Mouse (Mus musculus): ENCODE measurements at regions not wholly inside any gene's neighbourhood (a gene's known extent, or its start where the extent isn't known, plus 50 kb on each side); places are given as distances from the start of the nearest gene placed in this dataset.

DNA sequence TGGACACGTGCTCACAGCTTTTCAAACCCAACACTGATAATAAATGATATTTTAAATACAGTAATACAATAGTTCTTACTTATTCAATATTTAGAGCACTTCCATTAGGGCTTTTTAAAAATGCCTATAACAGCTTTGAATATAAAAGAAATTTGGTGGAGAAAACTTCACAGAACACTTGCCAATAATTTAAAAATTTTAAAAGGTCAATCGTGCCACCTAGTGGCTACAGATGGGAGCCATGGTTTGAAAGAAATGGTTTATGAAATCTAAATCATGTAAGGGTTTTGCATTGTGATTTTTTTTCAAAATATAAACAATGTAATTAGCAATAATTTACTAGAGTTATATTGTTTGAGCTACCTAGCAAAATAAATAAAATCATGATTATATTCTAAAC, 541.6 kb downstream of the Arl4a start:
- DNase-seq (ENCODE audit: extremely low spot score in 1 of 2, low spot score in 1 of 2), result peak in 1 of 2 experiments; percentile 49

DNA sequence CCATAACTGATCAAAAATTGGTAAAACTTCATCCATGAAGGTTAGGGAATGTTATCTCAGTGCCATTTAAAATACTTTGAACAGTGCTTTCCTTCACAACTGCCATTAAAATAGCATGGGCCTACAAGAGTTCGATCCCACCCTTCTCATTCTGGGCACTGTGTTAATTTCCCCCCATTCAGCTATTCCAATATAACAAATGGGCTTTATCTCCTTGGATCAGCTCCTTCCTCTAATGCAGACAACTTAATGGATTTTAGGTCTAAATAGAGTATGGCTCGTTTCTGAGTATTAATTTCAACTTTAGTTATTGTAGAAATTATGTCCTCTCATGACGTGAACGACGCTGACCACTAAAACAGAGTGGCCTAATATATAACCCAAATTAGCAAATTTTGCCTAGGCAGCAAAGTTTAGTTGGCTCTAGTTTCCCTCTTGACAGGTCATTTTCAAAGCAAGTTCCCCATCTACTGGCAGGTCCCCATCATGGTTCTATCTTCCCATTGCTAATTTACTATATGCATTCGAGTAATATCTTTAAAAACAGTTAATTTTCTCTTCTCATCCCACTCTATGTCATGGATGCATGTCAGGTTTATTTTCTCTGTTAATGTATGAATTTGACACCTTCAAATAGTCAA, 544.1 kb downstream of the Arl4a start:
- DNase-seq (ENCODE audit: extremely low spot score in 1 of 2, low spot score in 1 of 2), result peak in 1 of 2 experiments; percentile 9

DNA sequence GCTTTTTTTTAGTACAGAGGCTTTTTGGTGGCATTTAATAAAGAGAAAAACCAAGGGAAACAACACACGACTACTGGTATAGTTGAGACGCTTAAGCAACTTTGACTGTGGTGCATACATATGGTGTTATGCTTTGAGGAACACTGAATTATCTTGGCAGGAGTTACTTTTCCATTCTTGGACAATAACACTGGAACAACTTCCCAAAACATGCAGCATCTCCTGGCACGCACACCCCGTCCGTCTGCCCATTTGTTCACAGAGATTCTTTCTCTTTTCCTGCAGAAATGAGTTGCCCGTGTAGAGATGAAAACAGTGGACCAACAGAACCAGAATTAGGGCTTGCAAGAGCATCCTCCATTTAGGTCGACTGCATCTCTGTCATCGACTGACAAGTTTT, 544.7 kb downstream of the Arl4a start:
- DNase-seq (ENCODE audit: extremely low spot score in 1 of 2, low spot score in 1 of 2), result no peak

DNA sequence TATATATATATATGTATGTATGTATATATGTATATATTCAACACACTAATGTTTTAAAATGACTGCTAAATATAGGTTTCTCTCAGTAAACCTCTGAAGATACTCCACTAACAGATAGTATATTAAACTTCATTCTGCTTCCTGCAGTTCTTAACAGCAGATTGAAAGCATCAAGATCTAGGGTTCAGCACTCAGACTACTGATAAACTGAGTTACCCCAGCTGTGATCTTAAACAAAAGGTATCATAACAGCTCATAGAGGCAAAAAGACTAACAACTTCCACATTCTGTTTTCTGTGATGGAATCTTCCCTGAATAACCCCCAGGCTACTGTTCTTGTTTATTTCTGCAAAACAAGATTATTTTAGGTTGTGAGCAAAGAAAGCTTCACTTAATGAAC, 564.8 kb downstream of the Arl4a start:
- DNase-seq (ENCODE audit: extremely low spot score in 1 of 2, low spot score in 1 of 2), result no peak
